Mouse (Mus musculus): ENCODE measurements around the gene Kalrn.
"Not testable (repeated sequence)": the region's sequence is repeated elsewhere in the genome, so short reads cannot be mapped to it uniquely, and the experiment has no call there.

Kalrn gene

DNA sequence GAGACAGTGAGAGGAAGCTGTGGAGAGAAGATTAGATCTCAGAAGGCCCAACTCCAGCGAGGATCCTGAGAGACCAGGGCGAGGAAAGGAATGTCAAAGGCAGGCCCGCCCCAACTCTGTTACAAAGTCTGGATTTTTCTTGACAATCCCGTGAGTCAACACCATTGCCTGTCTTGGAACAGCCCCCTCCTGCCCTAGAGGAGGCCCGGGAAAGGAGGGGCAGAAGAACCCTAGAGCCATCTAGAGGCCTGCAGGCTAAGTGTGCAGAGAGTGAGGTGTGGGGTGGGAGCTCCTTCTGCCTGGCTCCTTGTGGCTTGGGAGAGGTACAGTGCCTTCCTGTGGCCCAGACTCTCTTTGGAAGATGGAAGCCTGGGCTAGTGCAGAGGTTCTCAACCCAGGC is 460.8 kb downstream of the Kalrn start:
- no peak for DNase-seq (ENCODE audit: low spot score in 2 of 2)

DNA sequence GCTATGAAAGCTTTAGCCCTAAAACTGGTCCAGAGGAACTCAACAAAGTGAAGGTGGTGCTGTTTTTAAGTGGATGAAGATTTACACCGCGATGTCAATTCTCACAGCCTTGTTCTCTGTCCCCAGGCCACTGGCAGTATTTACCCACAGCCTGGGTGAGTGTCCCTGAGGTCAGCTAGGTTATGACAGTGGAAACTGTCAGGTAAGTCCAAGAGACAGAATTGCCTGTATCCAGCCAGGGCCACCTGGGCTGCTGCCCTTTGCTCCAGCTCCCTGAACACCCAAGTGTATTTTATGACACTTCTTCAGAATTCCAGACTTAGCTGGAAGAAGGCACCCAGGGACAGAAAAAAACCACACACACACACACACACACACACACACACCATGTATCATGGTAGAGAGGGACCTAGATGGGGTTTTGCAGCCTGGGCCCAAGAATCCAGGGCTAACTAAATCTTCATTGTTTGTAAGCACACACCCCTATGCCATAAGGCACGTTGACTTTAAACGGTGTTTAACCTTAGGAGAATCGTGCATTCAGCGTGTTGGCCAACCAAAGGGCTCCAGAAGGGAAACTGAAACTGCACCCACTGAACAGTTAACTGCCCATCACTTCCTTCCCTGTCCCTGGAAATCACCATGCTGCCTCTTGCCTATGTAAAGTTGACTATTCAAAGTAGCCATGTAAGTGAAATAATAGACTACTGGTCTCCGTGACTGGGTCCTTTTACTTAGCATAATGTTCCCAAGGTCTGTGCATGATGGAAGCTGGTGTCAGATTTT is 462.3 kb downstream of the Kalrn start:
- DNase-seq (ENCODE audit: low spot score in 2 of 2), result no peak

DNA sequence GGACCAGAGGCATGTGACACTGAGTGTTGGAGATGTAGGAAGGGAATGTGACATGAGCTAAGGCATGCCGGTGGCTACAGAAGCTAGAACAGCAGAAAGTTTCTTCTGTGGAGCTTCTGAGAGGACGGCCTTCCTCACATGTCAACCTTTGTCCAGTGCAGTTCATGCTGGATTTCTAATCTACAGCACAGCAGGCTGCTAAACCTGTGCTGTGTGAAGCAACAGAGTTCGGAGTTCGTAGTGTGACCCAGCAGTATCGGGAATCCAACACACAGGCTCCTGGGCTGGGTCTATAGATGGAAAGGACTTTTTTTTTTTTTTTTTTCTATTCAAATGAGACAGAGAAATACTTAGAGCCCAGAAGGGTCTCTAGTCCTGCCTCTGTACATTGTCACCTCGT is 468.9 kb downstream of the Kalrn start:
- DNase-seq (ENCODE audit: low spot score in 2 of 2), result no peak

DNA sequence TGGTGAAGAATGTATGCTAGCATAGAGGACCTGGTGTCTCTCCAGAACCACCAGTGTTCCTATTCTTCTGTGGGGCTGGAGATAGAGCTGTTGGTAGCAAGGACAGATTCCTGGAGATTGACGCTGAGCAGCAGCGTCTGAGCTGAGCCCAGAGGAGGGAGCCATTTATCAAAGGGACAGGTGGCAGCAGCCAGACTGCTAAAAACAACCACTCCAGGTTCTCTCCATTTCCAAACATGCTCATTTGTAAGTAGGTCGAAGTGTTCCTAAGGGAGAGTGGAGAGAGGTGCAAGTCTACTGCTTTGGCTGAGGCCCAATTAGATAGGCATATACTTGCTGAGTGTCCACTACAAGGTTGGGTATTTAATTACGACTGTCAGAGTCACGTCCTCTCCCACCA is 470.6 kb downstream of the Kalrn start:
- DNase-seq (ENCODE audit: low spot score in 2 of 2), result no peak

DNA sequence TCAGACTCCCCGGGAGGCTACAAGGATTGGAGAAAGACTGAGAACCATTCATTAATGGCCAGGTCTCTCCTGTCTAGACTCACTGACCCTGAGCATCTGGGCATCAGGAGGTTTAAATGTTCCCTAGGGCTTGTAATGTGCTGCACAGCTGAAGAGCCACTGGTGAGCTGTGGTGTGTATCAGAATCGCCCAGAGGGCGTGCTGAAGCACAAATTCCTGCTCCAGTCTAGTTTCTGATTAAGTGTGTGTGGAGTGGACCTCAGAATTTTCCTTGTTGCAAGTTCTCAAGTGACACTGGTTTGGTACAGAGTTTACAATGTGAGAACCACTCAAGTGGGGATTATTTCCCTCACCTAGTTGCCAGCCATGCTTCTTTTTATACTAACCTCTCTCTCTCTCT is 473.5 kb downstream of the Kalrn start:
- DNase-seq (ENCODE audit: low spot score in 2 of 2), result no peak

DNA sequence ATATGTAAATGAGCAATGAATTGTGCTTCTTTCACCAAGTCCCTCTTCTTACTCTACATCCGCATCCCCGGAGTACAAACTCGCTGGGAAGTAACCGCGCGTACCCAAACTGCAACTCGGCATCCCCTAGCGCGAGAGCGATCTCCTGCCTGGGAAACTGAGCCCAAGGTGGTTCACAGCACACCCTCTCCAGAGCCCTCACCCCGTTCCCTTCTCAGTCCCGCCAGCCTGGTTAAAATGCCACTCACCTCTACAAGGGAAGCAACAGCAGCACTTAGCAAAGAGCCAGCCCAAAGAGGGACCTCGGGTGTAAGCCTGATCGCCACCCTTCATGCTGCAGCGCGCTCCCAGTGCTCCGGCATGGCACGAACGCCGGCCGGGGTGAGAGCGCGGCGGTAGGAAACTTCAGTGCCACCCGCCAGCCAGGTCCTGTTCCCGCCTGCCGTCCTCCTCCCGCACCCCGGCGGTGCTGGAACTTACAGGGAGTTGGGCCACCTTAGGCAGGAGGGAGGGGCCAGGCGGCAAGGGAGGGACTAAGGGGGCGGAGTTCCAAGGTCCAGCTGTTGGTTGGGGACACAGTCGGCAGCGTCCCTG is 477.7 kb downstream of the Kalrn start:
- peak; percentile 41 to 43 for DNase-seq (ENCODE audit: low spot score in 2 of 2)

DNA sequence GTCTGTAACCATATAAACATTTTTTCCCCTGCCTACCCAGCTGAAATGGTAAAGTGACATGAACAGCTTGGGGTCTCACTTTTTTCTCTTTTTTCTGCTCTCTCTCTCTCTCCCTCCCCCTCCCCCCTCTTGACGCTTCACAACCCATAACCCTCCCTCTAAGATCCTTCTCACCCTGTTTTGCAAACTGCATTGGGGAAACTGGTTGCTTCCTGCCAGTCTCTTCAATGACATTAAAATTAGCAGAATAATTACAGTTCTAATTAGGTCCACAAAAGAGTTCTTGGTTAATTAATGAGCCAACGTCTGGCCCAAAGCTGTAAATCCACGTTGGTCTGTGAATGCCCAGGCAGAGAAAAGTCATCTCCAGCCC is 478.3 kb downstream of the Kalrn start:
- DNase-seq (ENCODE audit: low spot score in 2 of 2), result no peak

DNA sequence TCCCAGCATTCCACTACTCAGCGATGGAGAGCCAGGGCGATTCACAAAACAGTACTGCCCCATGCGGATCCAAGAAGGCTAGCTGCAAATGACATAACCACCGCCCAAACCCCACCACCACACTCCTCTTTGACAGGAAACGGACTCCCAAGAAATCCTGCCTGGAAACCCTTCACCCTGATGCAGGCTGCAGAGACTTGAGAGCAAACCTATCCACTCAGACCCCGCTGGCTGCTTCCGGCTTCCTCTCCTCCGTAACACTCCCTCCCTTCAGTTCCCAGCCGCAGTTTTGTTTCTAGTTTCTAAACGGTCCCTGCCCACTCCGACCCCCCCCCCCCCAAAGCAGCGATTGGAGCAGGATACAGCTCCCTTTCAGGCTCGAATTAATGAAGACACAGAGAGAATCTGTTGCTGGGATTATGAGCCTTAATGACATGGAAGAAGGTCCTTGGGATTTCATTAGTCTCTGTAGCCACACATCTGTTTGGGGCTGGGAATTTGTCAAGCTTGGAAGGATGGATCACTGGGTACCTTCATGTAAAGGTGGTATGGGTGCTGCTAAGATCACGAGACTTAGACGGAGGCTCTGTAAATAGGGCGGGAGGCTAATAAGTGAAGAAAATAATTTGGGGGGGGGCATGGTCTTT is 478.8 kb downstream of the Kalrn start:
- no peak for DNase-seq (ENCODE audit: low spot score in 2 of 2)

DNA sequence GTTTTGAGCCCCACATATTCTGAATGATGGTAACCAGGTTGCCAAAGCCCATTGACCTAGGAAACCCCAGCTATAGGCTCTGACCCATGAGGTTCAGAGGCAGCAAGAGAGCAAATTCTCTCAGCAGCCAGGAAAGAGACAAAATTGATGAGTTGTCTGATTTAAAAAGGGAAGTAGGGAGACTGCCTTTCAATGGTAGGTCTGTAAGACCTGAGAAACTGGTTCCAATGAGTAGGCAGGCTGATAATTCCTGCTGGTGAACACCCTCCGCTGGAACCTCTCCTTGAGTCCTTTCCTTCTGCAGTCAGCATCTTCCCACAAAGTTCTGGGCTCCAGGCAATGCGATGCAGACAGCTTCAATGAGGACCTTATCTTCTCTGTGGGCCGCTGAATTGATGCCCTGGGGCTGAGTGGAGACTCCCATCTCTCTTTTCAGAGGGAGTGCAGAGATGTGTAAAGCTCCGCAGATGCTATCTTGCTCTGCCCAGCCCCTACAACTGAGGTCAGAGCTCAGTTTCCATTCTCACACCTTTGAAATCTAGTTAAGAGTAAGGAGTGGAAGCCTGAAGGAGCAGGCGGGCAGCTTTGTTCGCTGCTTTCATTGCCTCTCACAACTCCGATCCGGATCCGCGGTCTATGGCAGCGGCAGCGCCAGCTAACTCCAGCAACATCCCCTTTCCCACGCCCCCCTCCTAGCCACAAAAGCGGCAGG is 479.4 kb downstream of the Kalrn start:
- no peak for DNase-seq (ENCODE audit: low spot score in 2 of 2)

DNA sequence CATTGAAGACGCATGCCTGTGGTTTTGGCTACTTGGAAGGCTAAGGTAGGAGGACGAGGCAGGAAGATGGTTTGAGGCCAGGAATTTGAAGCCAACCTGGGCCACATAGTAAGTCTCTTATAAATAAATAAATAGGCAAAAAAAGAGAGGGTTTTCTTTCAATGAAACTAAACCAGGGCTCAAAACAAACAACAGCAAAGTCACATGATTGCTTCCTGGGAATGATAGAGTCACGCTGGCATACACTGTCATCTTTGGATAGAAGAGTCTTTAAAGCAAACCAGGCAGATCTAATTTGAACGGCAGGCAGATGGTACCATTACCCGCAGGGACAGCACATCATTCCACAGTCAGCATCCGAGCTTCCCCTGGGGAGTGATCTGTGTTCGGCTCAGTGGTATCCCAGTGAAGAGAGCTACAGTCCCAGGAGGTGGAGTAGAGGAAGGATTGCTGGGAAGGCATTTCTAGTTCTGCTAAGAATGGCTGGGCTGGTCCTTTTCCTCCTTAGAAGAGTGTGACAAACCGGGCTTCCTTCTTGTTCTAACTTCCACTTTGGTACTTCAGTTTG is 483.7 kb downstream of the Kalrn start:
- no peak for DNase-seq (ENCODE audit: low spot score in 2 of 2)

DNA sequence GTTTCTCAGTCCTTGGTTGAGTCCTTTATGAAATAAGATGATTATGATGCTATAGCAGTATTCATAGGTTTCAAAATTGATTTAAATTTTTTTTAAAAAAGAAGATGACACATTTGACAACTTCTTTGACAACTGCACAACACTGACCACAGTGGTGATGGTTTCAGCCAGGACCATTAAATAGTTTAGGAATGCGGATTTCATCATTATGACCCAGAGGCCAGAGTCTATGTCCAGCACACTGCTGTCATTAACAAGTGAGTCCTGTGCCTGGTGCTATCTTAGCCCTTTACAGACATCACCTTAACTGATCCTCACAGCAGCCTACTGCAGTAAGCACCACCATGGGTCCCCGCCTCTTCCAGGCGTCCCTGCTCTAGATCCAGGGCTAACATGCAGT is 484.3 kb downstream of the Kalrn start:
- no peak for DNase-seq (ENCODE audit: low spot score in 2 of 2)

DNA sequence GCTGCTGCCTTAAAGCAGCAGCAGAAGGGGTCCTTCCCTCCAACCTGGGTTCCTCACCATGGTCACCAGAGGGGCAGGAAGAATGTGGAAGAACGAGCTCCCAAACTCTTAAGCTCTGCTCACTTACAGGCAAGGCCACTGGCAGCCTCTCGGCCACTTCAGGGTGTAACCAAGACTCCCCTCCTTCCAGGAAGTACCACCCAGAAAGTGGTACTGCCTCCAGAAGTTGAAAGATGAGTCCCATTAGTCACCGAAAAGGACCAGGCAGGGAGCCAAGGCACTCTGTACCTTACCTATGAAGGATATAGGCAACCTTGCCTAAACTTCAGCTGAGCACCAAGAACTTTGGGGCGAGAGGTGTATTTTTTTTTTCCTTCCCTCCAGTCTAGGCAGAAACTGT is 485.0 kb downstream of the Kalrn start:
- DNase-seq (ENCODE audit: low spot score in 2 of 2), result no peak

DNA sequence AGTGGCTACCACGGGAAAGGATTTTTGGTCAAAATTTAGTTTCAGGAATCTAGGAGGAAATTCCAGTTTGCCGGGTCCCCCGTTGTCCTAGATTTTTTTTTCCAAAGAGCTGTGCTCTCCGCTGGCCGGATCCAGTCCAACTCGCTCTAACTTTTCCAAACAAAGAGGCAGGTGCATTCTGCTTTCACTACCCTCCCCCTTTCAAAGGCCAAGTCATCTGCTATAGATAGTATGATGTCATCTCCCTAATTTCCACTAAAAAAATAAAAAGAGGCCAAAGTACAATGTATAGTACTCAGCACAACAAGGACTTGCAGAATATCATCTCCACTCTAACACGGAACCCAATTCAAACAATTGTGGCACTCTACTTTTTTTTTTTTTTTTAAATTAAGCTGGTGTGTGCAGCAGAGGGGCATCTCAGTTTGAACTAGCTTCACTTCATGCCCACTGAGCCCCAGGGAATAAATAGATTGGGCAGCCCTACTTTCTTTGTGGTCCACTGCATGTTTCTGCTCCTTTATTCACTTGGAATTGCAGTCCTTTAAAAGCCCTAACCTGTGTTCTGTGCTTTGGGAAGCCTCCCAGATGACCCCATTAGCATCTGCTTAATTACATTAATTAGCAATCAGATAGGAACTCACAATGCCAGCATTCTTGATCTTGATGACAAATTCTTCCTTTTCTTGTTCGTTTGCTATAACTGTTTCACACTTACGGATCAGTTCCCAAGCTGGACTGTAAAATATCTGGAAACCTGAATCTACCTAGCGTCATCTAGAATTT is 489.0 kb downstream of the Kalrn start:
- DNase-seq (ENCODE audit: low spot score in 2 of 2), result no peak

DNA sequence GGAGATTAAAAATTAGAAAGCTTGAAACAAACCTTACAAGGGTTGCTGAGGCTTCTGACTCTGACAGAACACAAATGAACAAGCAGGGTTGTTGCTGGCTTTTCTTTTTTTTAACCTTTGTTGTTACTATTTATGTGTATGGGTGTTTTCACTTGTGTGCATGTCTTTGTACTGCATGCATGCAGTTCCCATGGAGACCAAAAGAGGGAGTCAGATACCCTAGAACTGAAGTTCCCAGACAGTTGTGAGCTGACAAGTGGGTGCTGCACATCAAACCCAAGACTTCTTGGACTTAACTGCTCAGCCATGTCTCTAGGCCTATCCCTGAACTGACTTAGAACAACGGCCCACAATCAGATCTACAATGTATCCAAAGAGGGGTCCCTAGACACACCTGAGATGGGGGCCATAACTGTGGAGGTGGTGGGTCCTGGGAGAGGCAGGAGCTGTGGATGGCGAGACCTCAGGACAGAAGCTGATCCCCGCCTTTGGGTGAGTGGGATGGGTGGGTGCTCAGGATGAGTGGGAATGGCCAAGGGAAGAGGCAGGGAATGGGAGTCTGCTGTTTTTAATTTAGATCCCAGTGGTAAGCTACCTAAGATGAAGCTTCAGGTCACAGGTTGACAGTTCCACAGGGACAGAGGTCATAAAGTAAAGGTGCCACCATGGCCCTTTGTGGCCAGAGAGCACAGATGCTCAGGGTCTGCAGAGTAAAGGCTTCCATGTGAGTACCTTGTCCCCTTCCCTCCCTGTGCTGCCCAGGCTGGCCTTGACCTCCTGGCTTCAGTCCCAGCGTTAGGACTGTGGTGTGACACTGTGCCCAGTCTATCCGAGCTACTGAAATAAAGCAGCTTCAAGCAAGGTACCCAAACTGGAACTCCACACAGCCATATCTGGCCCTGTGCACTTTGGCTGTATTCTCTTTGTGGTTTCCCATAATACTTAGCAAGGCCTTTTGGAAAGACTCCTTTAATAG is 490.6 kb downstream of the Kalrn start:
- no peak for DNase-seq (ENCODE audit: low spot score in 2 of 2)

DNA sequence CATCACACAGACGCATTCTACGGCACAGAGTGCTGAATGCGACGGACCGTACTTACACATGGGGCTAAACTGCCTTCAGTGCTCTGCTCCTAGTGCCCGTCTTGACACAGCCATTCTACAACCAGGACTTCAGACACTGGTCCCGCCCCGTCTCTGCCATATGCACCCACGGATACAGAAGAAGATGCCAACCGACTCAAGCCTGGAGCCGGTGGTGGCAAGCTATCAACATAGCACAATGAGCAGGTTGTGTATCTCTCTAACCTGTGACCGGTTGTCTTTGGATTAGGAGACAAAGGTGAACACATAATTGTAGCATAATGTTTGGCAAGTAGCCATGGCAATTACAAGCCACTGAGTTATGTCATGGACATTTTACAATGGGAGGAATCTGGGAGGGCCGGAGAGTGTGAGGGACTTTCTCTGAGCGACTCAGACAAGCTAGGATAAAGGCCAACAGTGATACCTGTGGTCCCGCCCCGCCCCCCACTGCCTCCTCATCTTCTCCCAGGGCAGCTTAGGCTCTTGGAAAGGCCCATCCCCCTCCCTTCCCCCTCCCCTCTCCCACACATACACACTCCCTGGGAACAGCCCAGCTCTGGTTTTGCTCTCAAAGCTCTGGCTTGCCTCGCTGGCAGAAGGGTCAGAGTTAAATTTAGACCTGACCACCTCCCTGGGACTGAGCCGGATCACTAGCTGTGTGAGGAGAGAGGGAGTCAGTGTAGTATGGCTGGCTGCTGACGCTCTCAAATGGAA is 491.5 kb downstream of the Kalrn start:
- DNase-seq (ENCODE audit: low spot score in 2 of 2), result no peak

DNA sequence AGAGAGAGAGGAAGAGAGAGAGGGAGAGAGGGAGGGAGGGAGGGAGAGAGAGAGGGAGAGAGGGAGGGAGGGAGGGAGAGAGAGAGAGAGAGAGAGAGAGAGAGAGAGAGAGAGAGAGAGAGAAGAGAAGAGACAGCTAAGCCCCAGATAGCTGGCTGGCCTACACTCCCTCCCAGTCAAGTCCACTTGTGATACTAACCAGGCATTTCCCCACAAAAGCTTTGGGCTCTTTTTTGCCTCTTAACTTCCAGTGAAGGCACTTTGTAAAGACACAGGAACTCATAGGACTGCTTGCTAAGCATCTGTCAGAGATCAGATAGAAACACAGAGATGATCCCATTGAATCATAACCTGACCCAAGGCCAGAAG is 492.0 kb downstream of the Kalrn start:
- not testable (repeated sequence) for DNase-seq (ENCODE audit: low spot score in 2 of 2)

DNA sequence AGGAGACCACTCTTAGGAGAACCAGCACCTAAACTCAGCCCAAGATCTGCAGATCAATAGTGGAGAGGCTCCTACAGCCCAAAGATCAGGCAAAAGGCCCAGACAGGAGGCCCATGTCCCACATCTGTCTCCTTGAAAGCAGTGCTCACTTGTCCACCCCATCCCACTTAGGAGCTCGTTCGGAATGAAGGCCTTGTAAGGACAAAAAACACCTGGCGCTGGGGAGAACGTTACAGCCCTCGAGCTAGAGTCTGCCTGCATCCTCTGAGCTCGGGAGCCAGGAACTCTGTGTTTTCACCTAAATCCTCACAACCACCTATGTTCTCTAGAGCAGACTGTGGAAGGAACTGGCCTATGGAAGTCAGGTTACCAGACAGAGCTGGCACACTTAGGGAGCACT is 492.5 kb downstream of the Kalrn start:
- no peak for DNase-seq (ENCODE audit: low spot score in 2 of 2)

DNA sequence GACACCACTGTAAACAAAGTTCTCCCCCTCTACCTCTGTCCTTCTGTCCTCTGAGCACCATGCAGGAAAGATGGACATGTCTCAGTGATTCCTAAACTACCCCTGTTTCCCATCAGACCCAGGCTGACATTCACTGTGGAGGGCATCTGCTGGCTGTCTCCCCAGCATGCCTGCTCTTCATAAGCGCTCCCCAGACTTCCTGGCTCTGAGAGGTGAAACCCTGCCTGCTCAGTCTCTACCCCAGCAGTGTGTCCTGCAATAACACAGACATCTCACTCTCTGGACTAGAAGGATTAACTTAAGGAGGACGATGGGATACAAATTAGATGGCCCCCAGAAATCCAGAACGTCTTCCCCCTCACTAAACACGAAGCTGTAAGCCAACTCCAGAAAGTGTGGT is 493.8 kb downstream of the Kalrn start:
- no peak for DNase-seq (ENCODE audit: low spot score in 2 of 2)

DNA sequence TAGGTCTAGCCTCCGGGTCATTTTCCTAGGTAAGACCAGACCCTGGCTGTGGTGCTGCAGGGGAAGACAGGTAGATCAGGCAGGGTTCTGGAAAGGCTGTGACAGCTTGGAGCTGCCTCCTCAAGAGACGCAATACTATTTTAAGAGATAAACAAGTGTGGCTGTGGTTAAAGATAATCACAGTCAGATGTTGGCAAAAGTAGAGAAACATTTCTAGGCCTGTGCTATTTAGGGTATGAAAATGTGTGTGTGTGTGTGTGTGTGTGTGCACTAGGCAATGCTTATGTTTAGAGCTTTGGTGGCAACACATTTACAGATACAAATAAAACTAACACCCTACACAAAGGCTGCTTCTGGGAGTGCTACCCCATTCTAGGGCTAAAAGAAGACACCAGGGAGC is 494.6 kb downstream of the Kalrn start:
- DNase-seq (ENCODE audit: low spot score in 2 of 2), result no peak

DNA sequence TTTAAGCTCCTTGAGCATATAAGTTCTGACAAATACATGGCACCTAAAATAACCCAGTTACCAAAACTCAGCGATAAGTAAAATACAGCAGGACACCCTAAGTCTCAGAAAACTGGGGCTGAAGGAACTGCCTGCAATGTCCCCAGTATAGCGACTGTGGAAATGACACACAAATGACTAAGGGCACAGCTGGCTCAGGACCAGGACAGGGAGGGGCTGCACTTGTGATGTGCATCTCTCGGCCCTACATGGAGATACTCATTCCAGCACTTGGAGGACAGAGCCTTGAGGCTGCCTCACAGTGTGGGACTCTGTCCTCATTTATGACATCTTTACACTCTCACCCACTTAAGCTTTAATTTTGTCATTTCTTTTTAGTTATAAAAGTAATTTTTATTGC is 497.2 kb downstream of the Kalrn start:
- no peak for DNase-seq (ENCODE audit: low spot score in 2 of 2)

All from spleen, postnatal 14 days (tissue).